Mouse (Mus musculus): Measurements from ENCODE around the gene Hist1h4f.

GRCm38 (mm10) chr13:23532262-23533075 lies 19.0 kb downstream of the Hist1h4f start:
- TF ChIP-seq POLR2A (IDR thresholded peaks at IDR 0.05; ENCODE audit: extremely low read depth, insufficient read depth, low read length) (no peak), CTCF (IDR thresholded peaks at IDR 0.05; ENCODE audit: low read depth, low read length) (no peak)

All from liver, adult 2 months (tissue).